In the genomic region with DNA sequence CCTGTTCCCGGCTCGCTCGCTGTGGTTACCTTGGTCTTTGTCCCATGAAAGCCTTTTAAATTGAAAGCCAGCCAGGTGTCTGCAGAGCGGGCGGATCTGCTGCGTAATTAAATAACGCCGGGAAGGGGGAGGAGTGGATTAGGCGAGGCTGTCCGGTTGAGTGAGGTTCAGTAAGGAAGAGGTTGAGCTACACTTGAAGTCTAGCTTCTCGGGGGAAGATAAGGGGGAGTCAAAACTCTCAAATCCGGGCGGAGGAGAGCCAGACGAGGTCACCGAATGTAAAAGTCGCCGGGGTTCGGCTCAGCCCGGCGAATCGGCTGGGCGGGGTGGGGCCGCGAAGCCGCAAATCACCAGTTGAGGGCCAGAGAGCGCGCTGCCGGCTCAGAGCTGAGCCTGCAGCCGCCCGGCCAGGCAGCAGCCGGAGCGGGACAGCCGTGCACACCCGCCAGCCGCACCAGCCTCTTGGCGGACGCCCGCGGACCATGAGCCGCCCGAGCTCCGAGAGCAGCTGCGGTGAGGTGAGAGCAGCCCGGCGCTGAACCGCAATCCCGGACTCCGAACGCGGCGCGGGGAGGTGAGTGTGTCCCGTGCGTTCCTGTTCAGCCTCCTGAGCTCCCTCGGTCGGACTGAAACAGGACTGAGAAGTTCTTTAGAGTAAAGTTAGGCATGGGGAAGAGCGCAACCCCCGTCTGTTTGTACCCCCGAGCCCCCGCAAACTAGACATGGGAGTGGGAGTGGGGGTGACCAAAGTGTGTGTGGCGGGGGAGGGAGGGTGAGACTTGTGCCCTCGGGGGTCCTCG, we compare ENCODE assay signal across 8 mouse cellular contexts.
A peak's percentile ranks its signal among the peaks of the same experiment; 100 is the strongest.
DNase-seq lines count a peak whose midpoint lies in the region; ATAC-seq and TF ChIP-seq lines count a peak whose summit lies in the region.

No protein-coding gene starts in this region.

- peak; percentile 85 for ATAC-seq in embryonic facial prominence, embryonic 12.5 days (ENCODE audit: insufficient number of reproducible peaks, insufficient read depth, low FRiP score, low TSS enrichment)
- peak; percentile 71 for ATAC-seq in heart, embryonic 11.5 days (replicated peaks; ENCODE audit: insufficient number of reproducible peaks, low FRiP score, low TSS enrichment)
- peak; percentile 92 for ATAC-seq in kidney, embryonic 14.5 days (ENCODE audit: low FRiP score, low TSS enrichment)
- ATAC-seq in liver, embryonic 14.5 days (ENCODE audit: insufficient read depth) = peak; percentile 70
- peak; percentile 86 for ATAC-seq in stomach, embryonic 14.5 days (ENCODE audit: insufficient number of reproducible peaks, insufficient read depth, low FRiP score, low read depth)

- H3K27ac ChIP-seq in embryonic facial prominence, embryonic 12.5 days = peak overlapping the region; percentile 67
- peak overlapping the region; percentile 11; the same call in 1 of the 2 replicates for H3K27ac ChIP-seq in heart, embryonic 11.5 days (ENCODE audit: low read depth, low read length)
- peak overlapping the region; percentile 42; the same call in 1 of the 2 replicates for H3K27ac ChIP-seq in kidney, embryonic 14.5 days (ENCODE audit: low read depth, low read length)
- no peak overlapping the region for H3K27ac ChIP-seq in liver, embryonic 14.5 days
- peak overlapping the region; percentile 74 for H3K27ac ChIP-seq in stomach, embryonic 14.5 days (ENCODE audit: low read length)

- H3K27me3 ChIP-seq in embryonic facial prominence, embryonic 12.5 days = 0 out of 2 replicates have a peak, but pooled peaks cover 5% of the 10 kb centered on the region
- H3K27me3 ChIP-seq in heart, embryonic 11.5 days (ENCODE audit: control insufficient read depth, insufficient read depth, low read length) = peaks cover 12% of the 10 kb centered on the region; the same call in 1 of the 2 replicates
- no peaks in the 10 kb centered on the region for H3K27me3 ChIP-seq in kidney, embryonic 14.5 days (ENCODE audit: control insufficient read depth, insufficient read depth, low read length)
- peaks cover 32% of the 10 kb centered on the region for H3K27me3 ChIP-seq in liver, embryonic 14.5 days (ENCODE audit: control insufficient read depth, insufficient read depth, low read length)
- no peaks in the 10 kb centered on the region for H3K27me3 ChIP-seq in stomach, embryonic 14.5 days (ENCODE audit: control insufficient read depth, insufficient read depth, low read length)

- no peaks in the 10 kb centered on the region for H3K36me3 ChIP-seq in embryonic facial prominence, embryonic 12.5 days
- H3K36me3 ChIP-seq in heart, embryonic 11.5 days (ENCODE audit: control insufficient read depth, insufficient read depth, low read length) = 0 out of 2 replicates have a peak, but pooled peaks cover 2% of the 10 kb centered on the region
- H3K36me3 ChIP-seq in kidney, embryonic 14.5 days (ENCODE audit: control insufficient read depth, insufficient read depth, low read length) = no peaks in the 10 kb centered on the region
- no peaks in the 10 kb centered on the region for H3K36me3 ChIP-seq in liver, embryonic 14.5 days (replicated peaks; ENCODE audit: control insufficient read depth, insufficient read depth, low read depth)
- no peaks in the 10 kb centered on the region for H3K36me3 ChIP-seq in stomach, embryonic 14.5 days (ENCODE audit: control insufficient read depth, insufficient read depth, low read length)

- 0 out of 2 replicates have a peak, but pooled peaks have one; percentile 3 for TF ChIP-seq CTCF in liver, embryonic 14.5 days (IDR thresholded peaks at IDR 0.05; ENCODE audit: low read depth)

- no peak for TF ChIP-seq EP300 in liver, embryonic 14.5 days (IDR thresholded peaks at IDR 0.05; ENCODE audit: low read depth)

- H3K4me3 ChIP-seq in embryonic facial prominence, embryonic 12.5 days = peak overlapping the region; percentile 61
- H3K4me3 ChIP-seq in heart, embryonic 11.5 days (ENCODE audit: low read depth, low read length) = peak overlapping the region; percentile 59
- peak overlapping the region; percentile 75 for H3K4me3 ChIP-seq in kidney, embryonic 14.5 days (ENCODE audit: low read length)
- peak overlapping the region; percentile 53 for H3K4me3 ChIP-seq in liver, embryonic 14.5 days (ENCODE audit: insufficient read depth in 1 of 2, low read depth in 2 of 2, low read length in 2 of 2)
- peak overlapping the region; percentile 66 for H3K4me3 ChIP-seq in stomach, embryonic 14.5 days (ENCODE audit: low read depth, low read length)

- H3K9me3 ChIP-seq in embryonic facial prominence, embryonic 12.5 days = no peaks in the 10 kb centered on the region
- H3K9me3 ChIP-seq in heart, embryonic 11.5 days (replicated peaks; ENCODE audit: control insufficient read depth, low read length) = no peaks in the 10 kb centered on the region
- H3K9me3 ChIP-seq in kidney, embryonic 14.5 days (ENCODE audit: control insufficient read depth, low read length) = no peaks in the 10 kb centered on the region
- H3K9me3 ChIP-seq in liver, embryonic 14.5 days (ENCODE audit: control insufficient read depth, low read length) = no peaks in the 10 kb centered on the region
- no peaks in the 10 kb centered on the region for H3K9me3 ChIP-seq in stomach, embryonic 14.5 days (ENCODE audit: control insufficient read depth, low read depth, low read length)

- H3K9ac ChIP-seq in embryonic facial prominence, embryonic 12.5 days = peak overlapping the region; percentile 78
- peak overlapping the region; percentile 72 for H3K9ac ChIP-seq in heart, embryonic 11.5 days (ENCODE audit: low read depth, low read length)
- H3K9ac ChIP-seq in kidney, embryonic 14.5 days (ENCODE audit: low read depth, low read length) = peak overlapping the region; percentile 78
- H3K9ac ChIP-seq in liver, embryonic 14.5 days (replicated peaks) = peak overlapping the region; percentile 23; the same call in 1 of the 2 replicates
- H3K9ac ChIP-seq in stomach, embryonic 14.5 days (replicated peaks; ENCODE audit: low read depth, low read length) = peak overlapping the region; percentile 66

- peak overlapping the region; percentile 86 for H3K4me2 ChIP-seq in embryonic facial prominence, embryonic 12.5 days (replicated peaks)
- peak overlapping the region; percentile 81 for H3K4me2 ChIP-seq in heart, embryonic 11.5 days
- peak overlapping the region; percentile 73 for H3K4me2 ChIP-seq in kidney, embryonic 14.5 days (replicated peaks; ENCODE audit: low read depth, low read length)
- H3K4me2 ChIP-seq in liver, embryonic 14.5 days (ENCODE audit: low read depth) = peak overlapping the region; percentile 61
- peak overlapping the region; percentile 92 for H3K4me2 ChIP-seq in stomach, embryonic 14.5 days (replicated peaks; ENCODE audit: low read depth, low read length)

- H3K4me1 ChIP-seq in embryonic facial prominence, embryonic 12.5 days = peaks cover 12% of the 10 kb centered on the region; the same call in 1 of the 2 replicates
- peaks cover 16% of the 10 kb centered on the region for H3K4me1 ChIP-seq in heart, embryonic 11.5 days (ENCODE audit: control insufficient read depth, insufficient read depth, low read length)
- peaks cover 32% of the 10 kb centered on the region; the same call in 1 of the 2 replicates for H3K4me1 ChIP-seq in kidney, embryonic 14.5 days (ENCODE audit: control insufficient read depth, insufficient read depth, low read length)
- peaks cover 0 to 7% of the 10 kb centered on the region in 2 experiments; a peak in 2 of 4 replicates for H3K4me1 ChIP-seq in liver, embryonic 14.5 days (replicated peaks; ENCODE audit: control insufficient read depth in 2 of 2, insufficient read depth in 2 of 2, low read length in 1 of 2)
- no peaks in the 10 kb centered on the region for H3K4me1 ChIP-seq in stomach, embryonic 14.5 days (ENCODE audit: control insufficient read depth, insufficient read depth, low read length)

- peak; percentile 79 for DNase-seq in 3T3-L1 (ENCODE audit: low read depth, low spot score)
- DNase-seq in adrenal gland, postnatal 14 days = peak; percentile 93
- DNase-seq in liver, embryonic 14.5 days (ENCODE audit: low read depth in 3 of 3, low spot score in 3 of 3) = peak in 2 of 3 experiments; percentile 6 to 15
- DNase-seq in natural killer cell, adult 2 months (ENCODE audit: low spot score in 2 of 2) = peak; percentile 32 to 78

- under 1% methylated on average over 63 of the region's 63 CpGs for WGBS in embryonic facial prominence, embryonic 12.5 days
- WGBS in heart, embryonic 11.5 days (ENCODE audit: insufficient replicate concordance) = under 1% methylated on average over 55 of the region's 63 CpGs
- under 1% methylated on average over 60 of the region's 63 CpGs for WGBS in kidney, embryonic 14.5 days
- WGBS in liver, embryonic 14.5 days (ENCODE audit: insufficient replicate concordance) = under 1% methylated on average over 63 of the region's 63 CpGs
- under 1% methylated on average over 63 of the region's 63 CpGs for WGBS in stomach, embryonic 14.5 days

Comparison
In these comparisons a context has a peak if more than half of its experiments do, and no peak if none do; other contexts are left out.
1. DNase-seq: peak in every context shown above with its lines; median percentile 93 in adrenal gland, postnatal 14 days; 79 in 3T3-L1; 55 in natural killer cell, adult 2 months; 10 in liver, embryonic 14.5 days.
2. H3K9ac ChIP-seq: peak in every context shown above with its lines; median percentile 78 in embryonic facial prominence, embryonic 12.5 days; 78 in kidney, embryonic 14.5 days; 72 in heart, embryonic 11.5 days; 66 in stomach, embryonic 14.5 days; 23 in liver, embryonic 14.5 days.